Mouse (Mus musculus): ENCODE measurements around the gene Desi1. TPM values are rescaled to one million over a fixed set of nuclear protein-coding genes. Genes with fewer than 3 reads are reported as not detected.

The Desi1 gene
- polyA plus RNA-seq, 1 experiment from 2014 or later = 37.4 TPM

- Histone ChIP-seq H3K27ac (ENCODE audit: low read length) (peak overlapping the region; percentile 30; the same call in 1 of the 2 replicates), H3K36me3 (ENCODE audit: control insufficient read depth, insufficient read depth) (peaks cover 30% of the 10 kb centered on the region), H3K4me2 (ENCODE audit: low read depth, low read length) (no peak overlapping the region), H3K4me1 (ENCODE audit: control insufficient read depth, insufficient read depth, low read length) (no peaks in the 10 kb centered on the region), H3K9ac (ENCODE audit: low read length) (no peak overlapping the region), H3K4me3 (ENCODE audit: low read length) (no peak overlapping the region), H3K9me3 (replicated peaks; ENCODE audit: control insufficient read depth, low read length) (no peaks in the 10 kb centered on the region), H3K27me3 (ENCODE audit: control insufficient read depth, insufficient read depth, low read length) (no peaks in the 10 kb centered on the region)
- ATAC-seq (replicated peaks; ENCODE audit: extremely low read depth, insufficient read depth, low FRiP score) = 0 out of 2 replicates have a peak, but pooled peaks have one; percentile 14
- WGBS = 87% methylated on average over 7 of the region's 7 CpGs
These were observed 6.4 kb downstream of the Desi1 start for GRCm38 (mm10) chr15:82027276-82027675.

GRCm38 (mm10) chr15:82023965-82024635 is 9.6 kb downstream of the Desi1 start:
- H3K4me3 ChIP-seq (ENCODE audit: low read length) = no peak overlapping the region
- H3K9ac ChIP-seq (ENCODE audit: low read length) = no peak overlapping the region
- H3K27ac ChIP-seq (ENCODE audit: low read length) = no peak overlapping the region
- peaks cover 4% of the 10 kb centered on the region for H3K4me1 ChIP-seq (ENCODE audit: control insufficient read depth, insufficient read depth, low read length)
- H3K4me2 ChIP-seq (ENCODE audit: low read depth, low read length) = no peak overlapping the region
- ATAC-seq (replicated peaks; ENCODE audit: extremely low read depth, insufficient read depth, low FRiP score) = no peak
- no peaks in the 10 kb centered on the region; the same call in 1 of the 2 replicates for H3K9me3 ChIP-seq (replicated peaks; ENCODE audit: control insufficient read depth, low read length)
- peaks cover 40% of the 10 kb centered on the region for H3K36me3 ChIP-seq (ENCODE audit: control insufficient read depth, insufficient read depth)
- 83% methylated on average over 6 of the region's 6 CpGs for WGBS
- no peaks in the 10 kb centered on the region for H3K27me3 ChIP-seq (ENCODE audit: control insufficient read depth, insufficient read depth, low read length)

GRCm38 (mm10) chr15:82022535-82023088 is 11.1 kb downstream of the Desi1 start:
- no peak overlapping the region for H3K9ac ChIP-seq (ENCODE audit: low read length)
- no peak overlapping the region for H3K4me2 ChIP-seq (ENCODE audit: low read depth, low read length)
- H3K27ac ChIP-seq (ENCODE audit: low read length) = no peak overlapping the region; the same call in 1 of the 2 replicates
- 57% methylated on average over 13 of the region's 13 CpGs for WGBS
- ATAC-seq (replicated peaks; ENCODE audit: extremely low read depth, insufficient read depth, low FRiP score) = no peak
- H3K27me3 ChIP-seq (ENCODE audit: control insufficient read depth, insufficient read depth, low read length) = no peaks in the 10 kb centered on the region
- H3K9me3 ChIP-seq (replicated peaks; ENCODE audit: control insufficient read depth, low read length) = no peaks in the 10 kb centered on the region; the same call in 1 of the 2 replicates
- H3K36me3 ChIP-seq (ENCODE audit: control insufficient read depth, insufficient read depth) = peaks cover 30% of the 10 kb centered on the region
- H3K4me1 ChIP-seq (ENCODE audit: control insufficient read depth, insufficient read depth, low read length) = peaks cover 6% of the 10 kb centered on the region
- no peak overlapping the region for H3K4me3 ChIP-seq (ENCODE audit: low read length)

GRCm38 (mm10) chr15:82019288-82019687 is 14.4 kb downstream of the Desi1 start:
- no peak for ATAC-seq (replicated peaks; ENCODE audit: extremely low read depth, insufficient read depth, low FRiP score)
- peak overlapping the region; percentile 25; the same call in 1 of the 2 replicates for H3K27ac ChIP-seq (ENCODE audit: low read length)
- 45% methylated on average over 3 of the region's 3 CpGs for WGBS

GRCm38 (mm10) chr15:82017461-82017860 is 16.2 kb downstream of the Desi1 start:
- Histone ChIP-seq H3K27ac (ENCODE audit: low read length) (no peak overlapping the region), H3K9ac (ENCODE audit: low read length) (no peak overlapping the region), H3K4me1 (ENCODE audit: control insufficient read depth, insufficient read depth, low read length) (peaks cover 16% of the 10 kb centered on the region), H3K27me3 (ENCODE audit: control insufficient read depth, insufficient read depth, low read length) (no peaks in the 10 kb centered on the region), H3K36me3 (ENCODE audit: control insufficient read depth, insufficient read depth) (peaks cover 15% of the 10 kb centered on the region), H3K4me2 (ENCODE audit: low read depth, low read length) (no peak overlapping the region), H3K4me3 (ENCODE audit: low read length) (peak overlapping the region; percentile 2; the same call in 1 of the 2 replicates), H3K9me3 (replicated peaks; ENCODE audit: control insufficient read depth, low read length) (no peaks in the 10 kb centered on the region; the same call in 1 of the 2 replicates)
- WGBS = 70% methylated on average over 4 of the region's 4 CpGs
- no peak for ATAC-seq (replicated peaks; ENCODE audit: extremely low read depth, insufficient read depth, low FRiP score)

More at GRCm38 (mm10) chr15:82019288-82019687, 14.4 kb downstream of the Desi1 start:
- Histone ChIP-seq H3K27me3 (ENCODE audit: control insufficient read depth, insufficient read depth, low read length) (no peaks in the 10 kb centered on the region), H3K4me3 (ENCODE audit: low read length) (no peak overlapping the region), H3K36me3 (ENCODE audit: control insufficient read depth, insufficient read depth) (peaks cover 19% of the 10 kb centered on the region), H3K9me3 (replicated peaks; ENCODE audit: control insufficient read depth, low read length) (no peaks in the 10 kb centered on the region; the same call in 1 of the 2 replicates), H3K9ac (ENCODE audit: low read length) (no peak overlapping the region), H3K4me1 (ENCODE audit: control insufficient read depth, insufficient read depth, low read length) (peaks cover 16% of the 10 kb centered on the region), H3K4me2 (ENCODE audit: low read depth, low read length) (no peak overlapping the region)

GRCm38 (mm10) chr15:82016830-82017229 is 16.8 kb downstream of the Desi1 start:
- no peaks in the 10 kb centered on the region; the same call in 1 of the 2 replicates for H3K9me3 ChIP-seq (replicated peaks; ENCODE audit: control insufficient read depth, low read length)
- peaks cover 13% of the 10 kb centered on the region for H3K4me1 ChIP-seq (ENCODE audit: control insufficient read depth, insufficient read depth, low read length)
- peaks cover 11% of the 10 kb centered on the region for H3K36me3 ChIP-seq (ENCODE audit: control insufficient read depth, insufficient read depth)
- peak overlapping the region; percentile 99 for H3K4me3 ChIP-seq (ENCODE audit: low read length)
- 20% methylated on average over 6 of the region's 6 CpGs for WGBS
- ATAC-seq (replicated peaks; ENCODE audit: extremely low read depth, insufficient read depth, low FRiP score) = no peak
- peak overlapping the region; percentile 81 for H3K27ac ChIP-seq (ENCODE audit: low read length)
- H3K4me2 ChIP-seq (ENCODE audit: low read depth, low read length) = peak overlapping the region; percentile 79
- H3K9ac ChIP-seq (ENCODE audit: low read length) = peak overlapping the region; percentile 81
- H3K27me3 ChIP-seq (ENCODE audit: control insufficient read depth, insufficient read depth, low read length) = no peaks in the 10 kb centered on the region

- Histone ChIP-seq H3K4me1 (ENCODE audit: control insufficient read depth, insufficient read depth, low read length) (peaks cover 13% of the 10 kb centered on the region), H3K4me2 (ENCODE audit: low read depth, low read length) (peak overlapping the region; percentile 98), H3K36me3 (ENCODE audit: control insufficient read depth, insufficient read depth) (peaks cover 9% of the 10 kb centered on the region), H3K27ac (ENCODE audit: low read length) (peak overlapping the region; percentile 89), H3K4me3 (ENCODE audit: low read length) (peak overlapping the region; percentile 99), H3K9ac (ENCODE audit: low read length) (peak overlapping the region; percentile 96), H3K9me3 (replicated peaks; ENCODE audit: control insufficient read depth, low read length) (no peaks in the 10 kb centered on the region; the same call in 1 of the 2 replicates), H3K27me3 (ENCODE audit: control insufficient read depth, insufficient read depth, low read length) (no peaks in the 10 kb centered on the region)
- under 1% methylated on average over 53 of the region's 53 CpGs for WGBS
- peak; percentile 93 for ATAC-seq (replicated peaks; ENCODE audit: extremely low read depth, insufficient read depth, low FRiP score)
These were observed 17.4 kb downstream of the Desi1 start for GRCm38 (mm10) chr15:82016101-82016808.

- H3K4me1 ChIP-seq (ENCODE audit: control insufficient read depth, insufficient read depth, low read length) = peaks cover 13% of the 10 kb centered on the region
- H3K4me2 ChIP-seq (ENCODE audit: low read depth, low read length) = peak overlapping the region; percentile 98
- peaks cover 12% of the 10 kb centered on the region for H3K36me3 ChIP-seq (ENCODE audit: control insufficient read depth, insufficient read depth)
- peak overlapping the region; percentile 99 for H3K4me3 ChIP-seq (ENCODE audit: low read length)
- H3K27me3 ChIP-seq (ENCODE audit: control insufficient read depth, insufficient read depth, low read length) = no peaks in the 10 kb centered on the region
- H3K9me3 ChIP-seq (replicated peaks; ENCODE audit: control insufficient read depth, low read length) = no peaks in the 10 kb centered on the region; the same call in 1 of the 2 replicates
- WGBS = under 1% methylated on average over 39 of the region's 39 CpGs
- H3K9ac ChIP-seq (ENCODE audit: low read length) = peak overlapping the region; percentile 96
- ATAC-seq (replicated peaks; ENCODE audit: extremely low read depth, insufficient read depth, low FRiP score) = peak; percentile 5; the same call in 1 of the 2 replicates
- H3K27ac ChIP-seq (ENCODE audit: low read length) = peak overlapping the region; percentile 89
These were observed 18.1 kb downstream of the Desi1 start for GRCm38 (mm10) chr15:82015392-82016100.
